Mouse (Mus musculus): ENCODE measurements around the gene Pglyrp1. TPM values are rescaled to one million over a fixed set of nuclear protein-coding genes. Genes with fewer than 3 reads are reported as not detected.

The Pglyrp1 gene
- total RNA-seq, 4 experiments from 2014 or later: 11.2 to 15.5 (median 13.4) TPM

DNA sequence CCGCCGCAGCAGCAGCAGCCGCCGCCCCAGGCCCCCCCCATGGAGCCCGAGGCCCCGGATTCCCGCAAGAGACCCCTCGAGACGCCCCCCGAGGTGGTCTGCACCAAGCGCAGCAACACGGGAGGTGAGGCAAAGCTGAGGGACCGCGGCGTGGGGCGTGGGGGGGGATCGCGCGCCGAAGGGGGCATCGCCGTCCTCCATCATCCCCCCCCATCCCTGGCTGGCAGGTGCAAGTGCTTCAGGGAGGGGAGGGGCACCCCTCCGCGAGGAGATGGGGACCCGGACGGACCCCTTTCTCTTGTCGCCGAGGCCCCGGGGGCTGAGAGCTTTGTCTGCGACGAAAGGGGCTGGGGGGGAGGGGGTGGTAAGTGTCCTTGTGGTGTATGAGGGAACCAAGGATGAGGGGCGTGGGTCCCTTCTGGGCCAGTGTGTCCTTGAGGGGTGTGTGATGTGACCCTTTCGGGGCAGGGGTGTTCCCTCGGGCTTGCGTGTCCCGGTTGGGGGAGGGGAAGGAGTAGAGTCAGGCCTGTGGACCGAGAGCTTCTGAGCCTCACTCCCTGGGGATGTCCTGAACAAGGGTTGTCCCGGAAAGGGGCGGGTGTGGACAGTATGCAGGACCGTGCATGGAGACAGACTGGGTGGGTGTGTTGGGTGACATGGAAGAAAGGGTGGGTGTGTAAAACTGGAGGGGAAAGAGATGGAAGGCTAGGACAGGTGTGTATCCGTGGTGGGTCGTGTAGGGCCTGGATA lies 55.1 kb downstream of the Pglyrp1 start:
- DNase-seq (ENCODE audit: low spot score in 2 of 2): peak in 1 of 2 experiments; percentile 27

DNA sequence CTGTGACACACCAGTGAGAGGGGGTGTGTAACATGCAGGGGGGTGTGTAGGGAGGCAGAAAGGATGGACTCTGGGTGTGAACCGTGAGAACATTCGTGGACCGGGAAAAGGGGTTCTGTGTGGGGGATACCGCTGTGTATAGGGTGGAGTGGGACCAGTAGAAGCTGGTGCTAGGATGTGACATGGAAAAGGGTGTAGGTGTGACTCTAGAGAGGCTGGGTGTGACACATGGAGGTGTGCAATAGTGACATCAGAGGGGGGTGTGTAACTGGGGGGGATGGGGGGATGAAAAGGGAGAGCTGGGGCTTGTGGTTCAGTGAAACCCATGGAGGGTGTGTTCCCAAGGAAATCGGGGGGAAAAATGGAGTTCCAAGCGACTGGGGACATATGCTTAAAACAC lies 55.8 kb downstream of the Pglyrp1 start:
- DNase-seq (ENCODE audit: low spot score in 2 of 2): no peak

DNA sequence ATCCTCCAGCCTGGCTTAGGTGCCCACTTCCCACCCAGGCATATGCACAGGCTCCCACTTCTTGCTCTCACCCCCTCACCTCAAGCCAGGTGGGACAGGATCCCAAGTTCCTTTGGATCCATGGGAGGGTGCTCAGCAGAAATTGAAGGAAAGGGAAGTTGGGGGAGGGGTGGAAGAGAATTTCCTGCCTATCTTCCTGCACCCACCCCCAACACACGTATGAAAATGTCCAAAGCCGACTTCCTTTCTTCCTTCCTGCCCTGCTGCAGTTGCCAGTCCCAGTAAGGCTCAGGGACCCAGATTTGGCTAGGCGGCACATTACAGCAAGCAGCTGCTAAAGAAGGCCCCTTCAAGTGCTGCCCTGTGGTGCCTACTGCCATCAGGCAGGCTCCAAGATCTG lies 56.6 kb downstream of the Pglyrp1 start:
- DNase-seq (ENCODE audit: low spot score in 2 of 2): no peak

Other genes starting within 250 kb of the Pglyrp1 start
- not detected for gene Psg21, start 214.6 kb upstream of the Pglyrp1 start, total RNA-seq (2022)
- gene Psg20, start 185.1 kb upstream of the Pglyrp1 start, total RNA-seq (2022): not detected
- gene Psg22, start 153.2 kb upstream of the Pglyrp1 start, total RNA-seq (2022): not detected
- gene Psg19, start 72.8 kb upstream of the Pglyrp1 start, total RNA-seq (2022): not detected
- under 1 TPM in 1 of 4 experiments, not detected in 3; 0.14 TPM for gene Psg17, start 49.7 kb upstream of the Pglyrp1 start, total RNA-seq (2022)
- 1 to 10 TPM; 1.9 to 2.6 (median 2.2) TPM for gene Mill2, start 31.4 kb upstream of the Pglyrp1 start, total RNA-seq (2022)
- gene Ccdc61, start 39.1 kb downstream of the Pglyrp1 start, total RNA-seq (2022): 10 to 100 TPM in 2 of 4 experiments, 1 to 10 TPM in 2; 9.4 to 14.3 (median 11.4) TPM
- 10 to 100 TPM; 71.3 to 76.7 (median 74.6) TPM for gene Nova2, start 54.6 kb downstream of the Pglyrp1 start, total RNA-seq (2022)
- gene Nanos2, start 116.1 kb downstream of the Pglyrp1 start, total RNA-seq (2022): 1 to 10 TPM in 1 of 4 experiments, under 1 TPM in 2, not detected in 1; 0.60 to 1.5 (median 0.91) TPM
- 10 to 100 TPM; 42.4 to 49.6 (median 45.8) TPM for gene Mypop, start 119.9 kb downstream of the Pglyrp1 start, total RNA-seq (2022)
- 10 to 100 TPM; 47.6 to 49.2 (median 47.9) TPM for gene Irf2bp1, start 132.7 kb downstream of the Pglyrp1 start, total RNA-seq (2022)
- not detected for gene Foxa3, start 152.2 kb downstream of the Pglyrp1 start, total RNA-seq (2022)
- gene Sympk, start 153.0 kb downstream of the Pglyrp1 start, total RNA-seq (2022): 100 to 1,000 TPM; 100 to 113 (median 109) TPM
- gene Rsph6a, start 183.4 kb downstream of the Pglyrp1 start, total RNA-seq (2022): under 1 TPM in 2 of 4 experiments, not detected in 2; 0.41 to 0.61 TPM
- gene Dmwd, start 204.9 kb downstream of the Pglyrp1 start, total RNA-seq (2022): 100 to 1,000 TPM; 136 to 144 (median 141) TPM
- 10 to 100 TPM; 35.6 to 55.8 (median 45.3) TPM for gene Dmpk, start 212.5 kb downstream of the Pglyrp1 start, total RNA-seq (2022)
- 1 to 10 TPM; 2.0 to 3.7 (median 3.6) TPM for gene Six5, start 223.3 kb downstream of the Pglyrp1 start, total RNA-seq (2022)
- under 1 TPM; 0.18 to 0.57 (median 0.31) TPM for gene Gm4969, start 247.0 kb downstream of the Pglyrp1 start, total RNA-seq (2022)
- 10 to 100 TPM; 13.3 to 15.1 (median 14.4) TPM for gene Fbxo46, start 248.5 kb downstream of the Pglyrp1 start, total RNA-seq (2022)

Data from layer of hippocampus, adult 8-10 months (tissue).